Mouse (Mus musculus) intestine, postnatal 0 days (tissue): ENCODE data around the gene Nsg1. TPM values are rescaled to one million over a fixed set of nuclear protein-coding genes. Genes with fewer than 3 reads are reported as not detected.
A peak's percentile ranks its signal among the peaks of the same experiment; 100 is the strongest.

ENCODE experiments used
- ATAC-seq: fragments of 200-750 bp; cut with Nextera tagmentation; 2 replicates; pipeline ENCODE4 v1.8.0; 2017; ENCODE audit warnings: mild to moderate bottlenecking, moderate TSS enrichment, moderate library complexity
- H3K27ac ChIP-seq: fragments of 300-500 bp; sonication (generic); 2 replicates; pipeline ENCODE4 v1.5.1; 2014; ENCODE audit warnings: mild to moderate bottlenecking, low read depth, low read length, moderate library complexity
- H3K27me3 ChIP-seq: fragments of 300-500 bp; sonication (generic); replicated peaks from 2 replicates; pipeline ENCODE4 v1.6.1; 2014; ENCODE audit warnings: low read length, mixed read lengths; ENCODE audit not compliant: control insufficient read depth, insufficient read depth
- H3K36me3 ChIP-seq: fragments of 300-500 bp; sonication (generic); 2 replicates; pipeline ENCODE4 v1.6.1; 2014; ENCODE audit warnings: mild to moderate bottlenecking, moderate library complexity; ENCODE audit not compliant: control insufficient read depth, insufficient read depth
- H3K4me1 ChIP-seq: fragments of 300-500 bp; sonication (generic); replicated peaks from 2 replicates; pipeline ENCODE4 v1.6.1; 2014; ENCODE audit warnings: antibody characterized with exemption, low read length, mixed read lengths; ENCODE audit not compliant: control insufficient read depth, insufficient read depth
- H3K4me2 ChIP-seq: fragments of 300-500 bp; sonication (generic); replicated peaks from 2 replicates; pipeline ENCODE4 v1.6.1; 2014; ENCODE audit warnings: low read depth, mild to moderate bottlenecking, moderate library complexity
- H3K4me3 ChIP-seq: fragments of 300-500 bp; sonication (generic); 2 replicates; pipeline ENCODE4 v1.5.1; 2014; ENCODE audit warnings: low read depth, low read length
- H3K9ac ChIP-seq: fragments of 300-500 bp; sonication (generic); 2 replicates; pipeline ENCODE4 v1.6.1; 2014; ENCODE audit warnings: mild to moderate bottlenecking, low read depth, low read length
- H3K9me3 ChIP-seq: fragments of 300-500 bp; sonication (generic); 2 replicates; pipeline ENCODE4 v1.6.1; 2016; ENCODE audit warnings: mixed run types; ENCODE audit not compliant: control insufficient read depth
- CTCF ChIP-seq: sonication (generic); IDR thresholded peaks from 2 replicates; pipeline ENCODE4 v1.5.1; 2016; ENCODE audit warnings: low read depth, mild to moderate bottlenecking, control low read depth, antibody characterized with exemption, moderate library complexity
- WGBS: fragments of 180-500 bp; shearing (Covaris S2); extraction: QIAGEN DNeasy Blood & Tissue Kit; methylation state at CpG from one replicate; pipeline ENCODE4 v1.1.7; 2014; 5-methylcytosine and 5-hydroxymethylcytosine counted together
- polyA plus RNA-seq: library from polyadenylated mRNA; unstranded; fragments of >200 nt; fragmentation: Nextera tagmentation; extraction: Ambion mirVana; gene quantifications from 2 replicates; pipeline ENCODE4 v1.2.1, GENCODE M21; 2015

The Nsg1 gene
- polyA plus RNA-seq, 1 experiment from 2014 or later, result 28.7 TPM

DNA sequence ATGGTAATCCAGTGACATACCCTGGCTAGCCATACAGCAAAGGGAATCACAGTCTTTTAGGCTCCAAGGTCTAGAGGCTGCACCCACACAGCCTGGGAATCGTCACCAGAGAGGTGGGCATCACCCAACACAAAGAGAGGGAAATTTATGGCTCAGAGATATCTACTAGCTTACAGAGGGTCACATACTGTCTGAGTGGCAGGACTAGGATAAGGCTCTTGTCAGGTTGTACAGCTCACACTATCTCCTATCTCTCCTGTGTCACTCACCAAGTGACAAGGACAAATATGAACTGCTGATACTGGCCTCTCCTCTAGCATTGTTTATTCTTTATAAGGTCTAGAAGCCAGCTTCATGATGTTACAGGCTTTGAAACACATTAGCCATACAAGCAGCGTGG is 30.4 kb downstream of the Nsg1 start:
- no peaks in the 10 kb centered on the region for H3K9me3 ChIP-seq
- H3K27me3 ChIP-seq, result no peaks in the 10 kb centered on the region
- H3K4me1 ChIP-seq, result no peaks in the 10 kb centered on the region
- no peak overlapping the region for H3K4me2 ChIP-seq
- 82% methylated on average over 2 of the region's 2 CpGs for WGBS
- no peak for ATAC-seq
- no peak for TF ChIP-seq CTCF
- no peak overlapping the region for H3K27ac ChIP-seq
- H3K36me3 ChIP-seq, result peaks cover 23% of the 10 kb centered on the region; the same call in 1 of the 2 replicates
- no peak overlapping the region for H3K9ac ChIP-seq
- H3K4me3 ChIP-seq, result no peak overlapping the region

DNA sequence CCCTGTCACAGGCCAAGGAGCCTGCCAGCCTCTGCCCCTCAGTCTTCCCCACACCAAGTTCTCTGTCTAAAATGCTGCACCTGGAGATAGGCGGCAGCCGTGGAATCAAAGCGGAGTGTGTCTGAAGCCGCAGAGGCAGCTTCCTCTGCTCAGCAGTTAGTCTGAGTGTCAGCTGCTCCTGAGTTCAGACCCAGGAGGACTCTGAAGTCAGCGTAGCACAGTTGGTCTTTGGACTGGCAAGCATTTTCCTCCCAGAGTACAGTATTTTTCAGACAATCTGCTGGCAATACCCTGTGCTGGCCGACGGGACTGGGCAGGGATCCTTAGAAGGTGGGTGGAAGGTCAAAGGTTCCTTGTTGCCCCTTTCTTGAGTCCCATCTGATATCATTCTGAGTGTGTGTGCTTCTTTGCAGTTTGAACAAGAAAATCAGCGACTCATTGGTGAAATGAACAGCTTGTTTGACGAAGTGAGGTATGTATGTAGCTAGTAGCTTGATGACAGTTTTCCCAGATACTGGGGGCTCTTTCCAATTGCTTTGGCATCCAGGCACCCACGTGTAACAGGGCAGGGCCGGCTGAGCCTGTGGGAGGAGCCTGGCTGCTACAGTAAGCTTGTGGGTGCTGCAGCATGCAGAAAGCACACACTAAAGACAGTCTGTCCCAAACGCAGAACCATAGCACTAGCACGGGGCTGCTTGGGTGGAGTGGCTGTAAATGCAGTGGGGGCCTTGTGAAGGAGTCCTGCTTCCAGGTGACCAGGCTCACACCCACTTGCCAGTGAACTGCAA is 33.0 kb downstream of the Nsg1 start:
- H3K27me3 ChIP-seq, result no peaks in the 10 kb centered on the region
- H3K27ac ChIP-seq, result peak overlapping the region; percentile 41
- no peak for TF ChIP-seq CTCF
- no peak overlapping the region for H3K4me2 ChIP-seq
- H3K4me1 ChIP-seq, result no peaks in the 10 kb centered on the region
- H3K36me3 ChIP-seq, result peaks cover 23% of the 10 kb centered on the region; the same call in 1 of the 2 replicates
- H3K9me3 ChIP-seq, result no peaks in the 10 kb centered on the region
- ATAC-seq, result peak; percentile 84
- no peak overlapping the region for H3K4me3 ChIP-seq
- no peak overlapping the region for H3K9ac ChIP-seq
- WGBS, result 69% methylated on average over 13 of the region's 13 CpGs

DNA sequence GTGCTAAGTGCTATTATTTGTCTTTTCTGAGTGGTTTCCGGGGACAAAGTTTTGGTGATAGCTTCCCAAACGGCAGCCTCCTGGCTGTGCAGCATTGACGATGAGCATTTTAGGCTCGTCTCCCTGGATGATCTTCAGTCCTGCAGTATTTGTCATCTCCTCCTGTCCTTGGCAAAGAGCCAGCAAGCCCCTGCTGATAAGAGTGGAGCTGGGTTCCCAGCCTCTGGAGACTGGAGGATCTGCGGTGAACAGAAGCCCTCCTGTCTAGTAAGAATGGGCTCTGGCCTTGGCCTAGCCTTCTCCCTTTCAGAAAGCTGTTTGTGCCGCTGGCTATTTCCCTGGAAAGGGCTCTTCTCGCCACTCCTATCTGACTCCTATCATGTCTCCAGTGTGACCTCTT is 38.0 kb downstream of the Nsg1 start:
- ATAC-seq, result no peak
- TF ChIP-seq CTCF, result no peak
- Histone ChIP-seq H3K4me3 (no peak overlapping the region), H3K36me3 (no peaks in the 10 kb centered on the region), H3K9ac (no peak overlapping the region), H3K4me1 (no peaks in the 10 kb centered on the region), H3K4me2 (no peak overlapping the region), H3K9me3 (no peaks in the 10 kb centered on the region), H3K27me3 (no peaks in the 10 kb centered on the region), H3K27ac (no peak overlapping the region)
- 53% methylated on average over 7 of the region's 7 CpGs for WGBS

DNA sequence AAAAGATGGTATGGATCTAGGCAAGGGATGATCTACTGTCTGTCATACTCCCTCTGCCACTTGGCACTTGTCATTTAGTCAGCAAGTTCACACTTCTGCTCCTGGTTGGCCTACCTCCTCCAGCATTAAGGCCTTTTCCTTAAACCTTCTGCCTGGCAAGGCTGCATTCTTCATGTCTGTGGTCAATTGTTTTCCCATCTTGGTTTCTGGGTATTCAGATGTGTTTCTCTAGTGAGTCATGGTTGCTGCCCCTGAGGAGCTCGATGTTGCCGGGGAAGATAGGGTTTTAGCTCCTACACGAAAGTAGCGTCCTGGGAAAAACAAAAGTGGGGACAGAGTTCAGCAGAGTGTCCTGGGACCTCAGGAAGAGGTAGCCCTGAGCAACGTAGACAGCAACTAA is 40.4 kb downstream of the Nsg1 start:
- ATAC-seq, result no peak
- no peak overlapping the region for H3K27ac ChIP-seq
- H3K4me3 ChIP-seq, result no peak overlapping the region
- 91% methylated on average over 5 of the region's 5 CpGs for WGBS
- TF ChIP-seq CTCF, result no peak
- H3K36me3 ChIP-seq, result peaks cover 7% of the 10 kb centered on the region; the same call in 1 of the 2 replicates
- H3K9ac ChIP-seq, result no peak overlapping the region
- no peaks in the 10 kb centered on the region for H3K27me3 ChIP-seq
- no peaks in the 10 kb centered on the region for H3K4me1 ChIP-seq
- H3K4me2 ChIP-seq, result no peak overlapping the region
- H3K9me3 ChIP-seq, result no peaks in the 10 kb centered on the region

DNA sequence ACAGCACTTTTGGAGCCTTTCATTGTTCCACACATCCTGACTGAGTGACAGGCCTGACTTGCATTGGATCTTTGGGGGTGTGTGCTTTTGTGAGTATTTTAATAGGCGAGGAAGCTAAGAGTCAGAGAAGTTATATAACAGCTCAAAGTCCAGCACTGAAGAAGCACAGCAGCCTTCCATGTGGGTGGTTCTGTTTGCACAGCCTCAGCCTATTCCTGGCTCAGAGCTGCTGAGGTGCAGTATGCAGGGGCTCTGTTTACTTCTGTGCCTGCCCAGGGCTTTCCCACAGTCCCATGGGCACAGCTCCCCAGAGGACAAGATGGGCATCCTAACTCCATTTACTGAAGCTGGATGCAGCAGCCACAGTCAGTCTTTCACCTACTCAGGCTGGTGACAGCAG is 42.7 kb downstream of the Nsg1 start:
- no peaks in the 10 kb centered on the region for H3K27me3 ChIP-seq
- no peak overlapping the region for H3K4me3 ChIP-seq
- no peaks in the 10 kb centered on the region for H3K4me1 ChIP-seq
- TF ChIP-seq CTCF, result no peak
- H3K27ac ChIP-seq, result no peak overlapping the region
- H3K9me3 ChIP-seq, result no peaks in the 10 kb centered on the region
- H3K9ac ChIP-seq, result no peak overlapping the region
- ATAC-seq, result peak; percentile 90
- WGBS, result 46% methylated on average over 1 of the region's 1 CpGs
- H3K4me2 ChIP-seq, result no peak overlapping the region
- H3K36me3 ChIP-seq, result peaks cover 10% of the 10 kb centered on the region; the same call in 1 of the 2 replicates

DNA sequence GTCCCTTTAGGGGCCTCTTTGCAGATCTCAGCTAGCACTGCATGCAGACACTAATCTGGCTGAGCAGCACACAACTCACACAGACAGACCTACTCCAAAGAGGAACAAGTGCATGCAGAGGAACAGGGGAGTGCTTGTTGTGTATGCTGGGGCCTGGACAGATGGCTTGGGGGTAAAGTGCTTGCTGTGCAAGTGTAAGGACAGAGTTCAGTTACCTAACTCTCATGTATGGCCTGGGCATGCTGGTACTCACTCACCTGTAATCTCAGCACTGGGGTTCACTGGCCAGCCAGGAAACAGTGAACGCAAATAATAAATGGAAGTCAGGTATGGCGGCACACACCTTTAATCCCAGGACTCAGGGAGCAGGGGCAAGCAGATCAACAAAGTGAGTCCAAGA is 45.2 kb downstream of the Nsg1 start:
- Histone ChIP-seq H3K27me3 (no peaks in the 10 kb centered on the region), H3K4me1 (no peaks in the 10 kb centered on the region), H3K4me2 (no peak overlapping the region), H3K4me3 (no peak overlapping the region), H3K9ac (no peak overlapping the region), H3K9me3 (no peaks in the 10 kb centered on the region), H3K36me3 (peaks cover 23% of the 10 kb centered on the region; the same call in 1 of the 2 replicates), H3K27ac (no peak overlapping the region)
- peak; percentile 78 for ATAC-seq
- WGBS, result 45% methylated on average over 2 of the region's 2 CpGs
- no peak for TF ChIP-seq CTCF
